Mouse (Mus musculus) erythroblast, embryonic 14.5 days (primary cell): Measurements from ENCODE around the gene Osgin1.

Experiments
- GATA1 ChIP-seq: IDR thresholded peaks from 2 replicates; pipeline ENCODE4 v1.6.1; 2012; ENCODE audit warnings: low read length, inconsistent platforms, mixed read lengths
- TAL1 ChIP-seq: IDR thresholded peaks from 3 replicates; pipeline ENCODE4 v1.6.1; 2012; ENCODE audit warnings: low read length, inconsistent platforms, mixed read lengths

GRCm38 (mm10) chr8:119437506-119437905 lies 3.6 kb downstream of the Osgin1 start:
- no peak for TF ChIP-seq GATA1
- TF ChIP-seq TAL1, result no peak
